Mouse (Mus musculus): Measurements from ENCODE around the gene Nek4.

DNA sequence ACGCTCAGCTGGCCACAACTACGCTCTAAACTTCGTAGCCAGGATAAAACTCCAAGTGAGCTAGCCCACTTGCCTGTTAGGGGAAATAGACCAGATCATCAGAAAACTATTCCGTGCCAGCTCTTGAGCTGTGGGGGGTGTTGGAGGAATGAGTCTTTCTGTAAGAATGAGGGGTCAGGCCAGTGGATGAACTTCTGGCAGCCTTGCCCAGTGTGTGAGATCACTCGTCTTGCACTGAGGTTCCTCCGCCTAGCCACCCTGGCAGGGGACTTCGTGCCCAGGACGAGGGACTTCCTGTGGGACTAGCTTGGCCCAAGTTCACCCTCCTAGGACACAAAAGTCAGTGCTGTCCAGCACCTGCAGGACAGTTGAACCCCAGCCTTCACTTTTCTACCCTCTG, 46.9 kb upstream of the Nek4 start:
- TF ChIP-seq ZNF384 (IDR thresholded peaks at IDR 0.05; ENCODE audit: low read depth, low read length) (no peak), ZC3H11A (IDR thresholded peaks at IDR 0.05; ENCODE audit: borderline replicate concordance, low read depth, low read length) (no peak), CHD2 (IDR thresholded peaks at IDR 0.05; ENCODE audit: low read depth, low read length) (no peak), HCFC1 (IDR thresholded peaks at IDR 0.05; ENCODE audit: borderline replicate concordance, insufficient read depth, low read length) (no peak), MAFK (IDR thresholded peaks at IDR 0.05; ENCODE audit: insufficient read depth, low read depth, low read length) (no peak)
